17 mouse cellular contexts compared by ENCODE assay signal in genomic region chr9:104482440-104482839, GRCm38 (mm10).
"Had no signal": no experiment of that assay in that cellular context is flagged by ENCODE, and none has a peak within 500 bp of the region (broad histone marks: within the 10 kb centered on the region; RNA-seq: fewer than 3 reads in every experiment).

No protein-coding gene starts in this region.

- H3K9ac ChIP-seq: neural tube, embryonic 12.5 days; neural tube, embryonic 13.5 days; neural tube, embryonic 15.5 days; stomach, embryonic 15.5 days had no signal

- H3K9me3 ChIP-seq: neural tube, embryonic 12.5 days; neural tube, embryonic 13.5 days; neural tube, embryonic 15.5 days; stomach, embryonic 15.5 days had no signal

- H3K4me2 ChIP-seq: neural tube, embryonic 12.5 days; neural tube, embryonic 13.5 days; neural tube, embryonic 15.5 days; stomach, embryonic 15.5 days had no signal

- H3K27me3 ChIP-seq: neural tube, embryonic 12.5 days; neural tube, embryonic 13.5 days; neural tube, embryonic 15.5 days; stomach, embryonic 15.5 days had no signal

- H3K4me1 ChIP-seq: neural tube, embryonic 12.5 days; neural tube, embryonic 13.5 days; neural tube, embryonic 15.5 days; stomach, embryonic 15.5 days had no signal

- H3K36me3 ChIP-seq: neural tube, embryonic 12.5 days; neural tube, embryonic 13.5 days; neural tube, embryonic 15.5 days; stomach, embryonic 15.5 days had no signal

- DNase-seq: retina, postnatal 1 day; right cerebral cortex, adult 18-20 months; right cerebral cortex, postnatal 14 days; right cerebral cortex, postnatal 25 days; right cerebral cortex, postnatal 4 days; spleen, adult 18-20 months; thymus, adult 18-20 months; thymus, adult 2 months; thymus, postnatal 14 days; thymus, postnatal 25 days; thymus, postnatal 36 days; thymus, postnatal 4 days had no signal

- H3K4me3 ChIP-seq: neural tube, embryonic 12.5 days; neural tube, embryonic 13.5 days; neural tube, embryonic 15.5 days; stomach, embryonic 15.5 days had no signal

- H3K27ac ChIP-seq: neural tube, embryonic 12.5 days; neural tube, embryonic 13.5 days; neural tube, embryonic 15.5 days; stomach, embryonic 15.5 days; stomach, postnatal 0 days had no signal
